Mouse (Mus musculus) forebrain, embryonic 14.5 days (tissue): ENCODE measurements at regions not wholly inside any gene's neighbourhood (a gene's known extent, or its start where the extent isn't known, plus 50 kb on each side); places are given as distances from the start of the nearest gene placed in this dataset.

Experiments
- ATAC-seq: fragments of 200-750 bp; cut with Nextera tagmentation; 2 replicates; pipeline ENCODE4 v1.8.0; 2017; ENCODE audit warnings: mild to moderate bottlenecking, moderate library complexity
- DNase-seq: peaks from one replicate; pipeline ENCODE4 v3.0.0-alpha.2; 2015; ENCODE audit warnings: low spot score
- H3K27ac ChIP-seq: fragments of 300-500 bp; sonication (generic); 2 replicates; pipeline ENCODE4 v1.5.1; 2014; ENCODE audit warnings: low read depth, mild to moderate bottlenecking, control low read depth, low read length, moderate library complexity
- H3K27me3 ChIP-seq: fragments of 300-500 bp; sonication (generic); replicated peaks from 2 replicates; pipeline ENCODE4 v1.6.1; 2014; ENCODE audit warnings: low read length, control low read depth, mixed read lengths; ENCODE audit not compliant: control insufficient read depth, insufficient read depth
- H3K36me3 ChIP-seq: fragments of 300-500 bp; sonication (generic); 2 replicates; pipeline ENCODE4 v1.6.1; 2014; ENCODE audit warnings: low read length, control low read depth; ENCODE audit not compliant: control insufficient read depth, insufficient read depth
- H3K4me1 ChIP-seq: fragments of 300-500 bp; sonication (generic); 2 replicates; pipeline ENCODE4 v1.6.1; 2014; ENCODE audit warnings: antibody characterized with exemption, low read length, control low read depth; ENCODE audit not compliant: control insufficient read depth, insufficient read depth
- H3K4me2 ChIP-seq: fragments of 300-500 bp; sonication (generic); 2 replicates; pipeline ENCODE4 v1.6.1; 2014; ENCODE audit warnings: mild to moderate bottlenecking, control low read depth, low read length
- H3K4me3 ChIP-seq: fragments of 300-500 bp; sonication (generic); 2 replicates; pipeline ENCODE4 v1.5.1; 2014; ENCODE audit warnings: low read depth, low read length, control low read depth
- H3K9ac ChIP-seq: fragments of 300-500 bp; sonication (generic); 2 replicates; pipeline ENCODE4 v1.6.1; 2014; ENCODE audit warnings: mild to moderate bottlenecking, low read length, control low read depth, moderate library complexity
- H3K9me3 ChIP-seq: fragments of 300-500 bp; sonication (generic); replicated peaks from 2 replicates; pipeline ENCODE4 v1.6.1; 2016; ENCODE audit warnings: low read length, control low read depth, mixed read lengths; ENCODE audit not compliant: control insufficient read depth
- WGBS: fragments of 180-500 bp; shearing (Covaris S2); extraction: QIAGEN DNeasy Blood & Tissue Kit; methylation state at CpG from one replicate; pipeline ENCODE4 v1.1.7; 2014; 5-methylcytosine and 5-hydroxymethylcytosine counted together

- Histone ChIP-seq H3K9me3 (no peaks in the 10 kb centered on the region), H3K27me3 (no peaks in the 10 kb centered on the region), H3K9ac (no peak overlapping the region), H3K27ac (no peak overlapping the region), H3K36me3 (no peaks in the 10 kb centered on the region), H3K4me3 (no peak overlapping the region), H3K4me2 (no peak overlapping the region), H3K4me1 (no peaks in the 10 kb centered on the region)
- ATAC-seq = no peak
- WGBS = 48% methylated on average over 7 of the region's 7 CpGs
- no peak for DNase-seq
Observed at GRCm38 (mm10) chr9:87899800-87900199, 168.7 kb upstream of the Tbx18 start.

DNA sequence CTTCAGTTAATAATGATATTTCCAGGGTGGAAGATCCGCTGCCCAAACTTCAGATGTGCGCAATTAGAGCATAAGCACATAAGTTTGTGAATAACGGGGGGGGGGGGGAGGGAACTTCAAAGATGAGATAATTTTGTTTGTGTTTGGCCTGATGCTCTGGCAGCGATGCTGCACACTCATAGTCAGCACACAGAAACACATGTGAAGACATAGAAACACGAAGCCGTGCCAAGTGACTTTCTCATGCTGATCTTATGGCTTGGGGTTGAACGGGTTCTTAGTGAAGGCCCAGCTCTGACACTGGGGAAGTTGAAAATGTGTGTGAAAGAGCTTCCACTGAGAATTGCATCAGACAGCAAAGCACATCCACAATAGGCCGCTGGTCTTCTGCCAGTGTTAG, 190.2 kb upstream of the Tbx18 start:
- WGBS = 89% methylated on average over 8 of the region's 8 CpGs

GRCm38 (mm10) chr9:87925151-87925550, 194.1 kb upstream of the Tbx18 start:
- H3K9ac ChIP-seq = no peak overlapping the region
- 92% methylated on average over 4 of the region's 4 CpGs for WGBS
- no peaks in the 10 kb centered on the region for H3K36me3 ChIP-seq
- H3K27ac ChIP-seq = no peak overlapping the region
- no peak overlapping the region for H3K4me2 ChIP-seq
- no peaks in the 10 kb centered on the region for H3K4me1 ChIP-seq
- ATAC-seq (no peak), DNase-seq (no peak)
- no peaks in the 10 kb centered on the region for H3K27me3 ChIP-seq
- no peak overlapping the region for H3K4me3 ChIP-seq
- no peaks in the 10 kb centered on the region for H3K9me3 ChIP-seq

More for the DNA sequence above, 190.2 kb upstream of the Tbx18 start:
- DNase-seq (no peak), ATAC-seq (no peak)
- Histone ChIP-seq H3K4me3 (no peak overlapping the region), H3K27me3 (no peaks in the 10 kb centered on the region), H3K27ac (no peak overlapping the region), H3K4me1 (no peaks in the 10 kb centered on the region), H3K9me3 (no peaks in the 10 kb centered on the region), H3K9ac (no peak overlapping the region), H3K36me3 (no peaks in the 10 kb centered on the region), H3K4me2 (no peak overlapping the region)

DNA sequence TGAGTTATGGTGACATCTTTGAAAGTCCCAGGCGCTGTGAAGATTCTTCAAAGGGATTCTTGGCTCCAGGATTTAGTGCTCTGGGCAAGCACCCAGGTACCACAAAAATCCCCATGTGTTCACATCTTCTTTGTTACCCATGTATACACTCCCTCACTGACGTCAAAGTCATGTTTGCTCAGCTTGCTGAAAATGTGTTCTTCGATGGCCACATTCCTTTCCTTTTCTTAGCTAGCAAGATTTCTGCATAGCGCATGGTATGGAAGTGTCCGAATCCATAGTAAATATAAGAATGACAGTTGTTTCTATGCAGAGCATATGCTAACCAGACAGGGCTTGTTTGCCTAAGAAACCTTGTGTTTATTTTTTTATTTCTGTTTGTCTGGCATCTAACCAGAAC, 202.2 kb upstream of the Tbx18 start:
- ATAC-seq (no peak), DNase-seq (no peak)
- Histone ChIP-seq H3K4me3 (no peak overlapping the region), H3K4me2 (no peak overlapping the region), H3K27ac (no peak overlapping the region), H3K4me1 (no peaks in the 10 kb centered on the region), H3K9ac (no peak overlapping the region), H3K36me3 (no peaks in the 10 kb centered on the region), H3K9me3 (no peaks in the 10 kb centered on the region), H3K27me3 (no peaks in the 10 kb centered on the region)
- WGBS = 95% methylated on average over 5 of the region's 5 CpGs

DNA sequence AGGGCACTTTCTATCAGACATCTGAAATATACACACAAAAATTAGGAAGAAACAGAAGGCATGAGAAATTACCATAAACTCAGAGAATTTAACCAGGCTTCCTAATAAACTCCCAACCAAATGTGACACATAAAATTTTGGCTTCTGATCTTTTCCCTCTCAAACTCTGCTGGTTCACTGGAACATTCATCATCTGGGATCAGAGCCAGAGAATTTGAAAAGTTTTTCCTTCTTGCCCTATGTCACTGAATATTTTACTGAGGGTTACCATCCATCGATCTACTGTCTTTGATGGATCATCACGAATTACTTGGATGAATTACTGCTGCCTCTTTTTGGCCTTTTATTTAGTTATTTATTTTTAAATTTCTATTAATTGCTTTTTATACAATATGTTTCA, 221.4 kb upstream of the Tbx18 start:
- Histone ChIP-seq H3K4me2 (no peak overlapping the region), H3K9me3 (no peaks in the 10 kb centered on the region), H3K27ac (no peak overlapping the region), H3K4me1 (no peaks in the 10 kb centered on the region), H3K4me3 (no peak overlapping the region), H3K36me3 (no peaks in the 10 kb centered on the region), H3K27me3 (no peaks in the 10 kb centered on the region), H3K9ac (no peak overlapping the region)
- ATAC-seq = no peak
- DNase-seq = no peak
- whole genome bisulfite sequencing = 94% methylated on average over 2 of the region's 2 CpGs

DNA sequence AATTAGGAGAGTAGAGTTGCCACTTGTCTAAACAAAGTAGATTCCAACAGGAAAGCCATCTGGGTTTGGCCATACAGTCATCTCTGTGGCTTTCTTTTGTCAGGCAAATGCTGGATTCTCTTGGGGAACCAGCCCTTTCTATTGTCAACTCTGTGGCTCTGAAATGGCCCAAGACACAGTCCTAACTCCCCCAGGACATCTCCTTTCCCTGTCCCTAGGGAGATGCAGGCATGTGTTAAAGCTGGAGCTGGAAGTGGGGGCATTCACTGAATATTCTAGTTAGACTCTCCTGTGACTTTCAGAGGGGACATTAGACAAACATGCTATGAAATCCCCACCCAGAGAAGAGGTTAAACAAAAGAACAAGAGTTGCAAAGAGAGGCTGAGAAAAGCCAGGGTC, 223.9 kb upstream of the Tbx18 start:
- Histone ChIP-seq H3K4me2 (no peak overlapping the region), H3K36me3 (no peaks in the 10 kb centered on the region), H3K9ac (no peak overlapping the region), H3K4me3 (no peak overlapping the region), H3K27me3 (no peaks in the 10 kb centered on the region), H3K4me1 (no peaks in the 10 kb centered on the region), H3K9me3 (no peaks in the 10 kb centered on the region), H3K27ac (no peak overlapping the region)
- ATAC-seq (no peak), DNase-seq (no peak)

DNA sequence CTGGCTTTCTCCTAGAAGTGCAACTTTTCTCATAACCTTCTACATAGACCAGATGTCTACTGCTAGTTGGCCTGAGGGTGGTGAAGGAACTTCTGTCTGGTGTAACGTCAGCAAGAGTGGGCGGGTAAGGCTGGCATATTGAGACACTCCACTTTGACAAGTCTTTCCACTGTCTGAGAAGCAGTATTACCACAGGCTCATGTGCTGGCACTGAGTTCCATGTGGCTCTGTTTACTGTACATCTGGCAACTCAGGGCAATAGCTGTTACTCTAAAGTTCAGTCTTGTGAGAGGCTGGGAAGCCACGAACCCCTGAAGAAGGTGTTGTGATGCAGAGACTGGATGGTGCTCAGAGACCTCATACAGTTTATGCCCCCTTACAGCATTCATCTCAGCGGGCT, 230.7 kb upstream of the Tbx18 start:
- no peaks in the 10 kb centered on the region for H3K27me3 ChIP-seq
- H3K9ac ChIP-seq = no peak overlapping the region
- H3K9me3 ChIP-seq = no peaks in the 10 kb centered on the region
- no peak overlapping the region for H3K4me2 ChIP-seq
- no peak overlapping the region for H3K4me3 ChIP-seq
- no peaks in the 10 kb centered on the region for H3K36me3 ChIP-seq
- ATAC-seq = no peak
- H3K4me1 ChIP-seq = no peaks in the 10 kb centered on the region
- no peak for DNase-seq
- H3K27ac ChIP-seq = no peak overlapping the region
- whole genome bisulfite sequencing = 96% methylated on average over 4 of the region's 4 CpGs

- 77% methylated on average over 2 of the region's 2 CpGs for WGBS
- Histone ChIP-seq H3K9me3 (no peaks in the 10 kb centered on the region), H3K27ac (no peak overlapping the region), H3K36me3 (no peaks in the 10 kb centered on the region), H3K4me2 (no peak overlapping the region), H3K9ac (no peak overlapping the region), H3K4me1 (no peaks in the 10 kb centered on the region), H3K4me3 (no peak overlapping the region), H3K27me3 (no peaks in the 10 kb centered on the region)
- DNase-seq = no peak
- no peak for ATAC-seq
Observed at GRCm38 (mm10) chr9:87964508-87964907, 233.4 kb upstream of the Tbx18 start.

DNA sequence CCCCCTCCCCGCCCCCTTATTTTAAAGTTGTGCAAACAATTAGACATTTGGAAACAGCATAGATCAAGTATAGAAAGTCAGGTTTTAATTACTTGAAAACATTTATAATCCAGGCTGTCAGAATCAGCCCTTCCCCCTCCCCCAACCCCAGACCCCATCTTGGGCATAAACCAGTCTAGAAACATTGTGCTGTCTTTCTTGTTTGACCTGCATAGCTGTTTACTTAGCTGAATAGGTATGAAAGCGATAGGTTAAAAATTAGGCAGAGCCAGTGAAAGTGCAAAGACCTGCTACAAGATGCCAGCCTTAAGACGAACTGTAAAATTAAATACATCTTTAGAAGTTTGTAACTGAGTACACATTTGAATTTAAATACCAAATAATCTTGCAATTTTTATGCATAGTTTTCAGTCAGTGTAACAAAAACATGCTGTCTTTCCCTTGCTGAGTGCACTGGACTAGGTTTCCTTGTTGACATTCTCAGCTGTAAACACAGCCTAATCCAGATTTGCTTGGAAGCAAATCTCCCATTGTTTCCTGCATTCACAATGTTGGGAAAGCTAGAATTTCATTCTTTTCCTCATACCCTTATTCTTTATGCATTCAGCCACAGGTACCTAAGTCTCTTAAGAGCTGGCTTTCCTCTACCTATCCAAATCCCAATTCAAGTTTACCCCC, 234.2 kb upstream of the Tbx18 start:
- no peak for ATAC-seq

More for the DNA sequence above, 234.2 kb upstream of the Tbx18 start:
- Histone ChIP-seq H3K4me3 (no peak overlapping the region), H3K27me3 (no peaks in the 10 kb centered on the region), H3K4me2 (no peak overlapping the region), H3K9me3 (no peaks in the 10 kb centered on the region), H3K9ac (no peak overlapping the region), H3K4me1 (no peaks in the 10 kb centered on the region), H3K27ac (no peak overlapping the region), H3K36me3 (no peaks in the 10 kb centered on the region)
- 69% methylated on average over 3 of the region's 3 CpGs for WGBS
- no peak for DNase-seq
